Mouse (Mus musculus) T-cell, adult 2 months (primary cell): Measurements from ENCODE around the gene Ly75.

ENCODE experiments used
- DNase-seq: peaks from one replicate; pipeline ENCODE4 v3.0.0; 2022; ENCODE audit warnings: low spot score

Ly75 gene

DNA sequence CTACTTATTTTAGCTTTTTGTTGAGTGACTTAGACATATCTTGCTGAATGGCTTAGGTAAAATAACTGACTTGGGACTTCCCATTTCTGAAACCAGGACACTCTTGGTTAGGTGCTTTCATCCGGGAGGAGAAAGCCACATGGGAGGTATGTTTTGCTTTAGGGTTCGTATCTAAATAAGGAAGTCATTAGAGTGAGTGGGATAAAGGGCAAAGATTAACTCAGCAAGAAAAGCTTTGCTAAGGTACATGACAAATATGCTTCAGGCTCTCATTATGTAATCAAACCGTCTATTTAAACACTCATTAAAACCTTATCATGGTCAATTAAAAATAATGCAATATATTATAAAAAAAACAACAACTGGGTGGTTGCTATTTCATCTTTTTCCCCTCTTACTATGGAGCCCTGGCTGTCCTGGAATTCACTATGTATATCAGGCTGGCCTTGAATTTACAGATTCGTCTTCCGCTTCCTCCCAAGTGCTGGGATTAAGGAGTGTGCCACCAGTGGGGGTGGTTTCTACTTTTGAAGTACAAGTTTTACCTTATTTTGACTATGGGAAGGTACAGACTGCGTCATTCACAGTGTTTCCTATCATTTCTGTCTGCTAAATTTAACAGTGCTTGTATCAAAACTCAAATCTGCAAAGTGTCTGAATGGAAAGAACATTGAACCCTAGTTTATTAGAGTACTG, 60.9 kb downstream of the Ly75 start:
- no peak for DNase-seq

- no peak for DNase-seq
These were observed 79.3 kb downstream of the Ly75 start for GRCm38 (mm10) chr2:60303796-60304195.

- no peak for DNase-seq
These were observed 83.8 kb downstream of the Ly75 start for GRCm38 (mm10) chr2:60299323-60299722.

- DNase-seq: no peak
These were observed 84.8 kb downstream of the Ly75 start for GRCm38 (mm10) chr2:60298266-60298665.

- no peak for DNase-seq
These were observed 91.7 kb downstream of the Ly75 start for GRCm38 (mm10) chr2:60291381-60291780.

GRCm38 (mm10) chr2:60289451-60289850, 93.7 kb downstream of the Ly75 start:
- no peak for DNase-seq

- no peak for DNase-seq
These were observed 94.5 kb downstream of the Ly75 start for GRCm38 (mm10) chr2:60288606-60289005.

GRCm38 (mm10) chr2:60285107-60285617, 97.9 kb downstream of the Ly75 start:
- DNase-seq: no peak

- DNase-seq: no peak
These were observed 98.7 kb downstream of the Ly75 start, which contains the start of gene Cd302 for GRCm38 (mm10) chr2:60284467-60284821. Gene Cd302 (minus strand): TSS chr2:60284488.

DNA sequence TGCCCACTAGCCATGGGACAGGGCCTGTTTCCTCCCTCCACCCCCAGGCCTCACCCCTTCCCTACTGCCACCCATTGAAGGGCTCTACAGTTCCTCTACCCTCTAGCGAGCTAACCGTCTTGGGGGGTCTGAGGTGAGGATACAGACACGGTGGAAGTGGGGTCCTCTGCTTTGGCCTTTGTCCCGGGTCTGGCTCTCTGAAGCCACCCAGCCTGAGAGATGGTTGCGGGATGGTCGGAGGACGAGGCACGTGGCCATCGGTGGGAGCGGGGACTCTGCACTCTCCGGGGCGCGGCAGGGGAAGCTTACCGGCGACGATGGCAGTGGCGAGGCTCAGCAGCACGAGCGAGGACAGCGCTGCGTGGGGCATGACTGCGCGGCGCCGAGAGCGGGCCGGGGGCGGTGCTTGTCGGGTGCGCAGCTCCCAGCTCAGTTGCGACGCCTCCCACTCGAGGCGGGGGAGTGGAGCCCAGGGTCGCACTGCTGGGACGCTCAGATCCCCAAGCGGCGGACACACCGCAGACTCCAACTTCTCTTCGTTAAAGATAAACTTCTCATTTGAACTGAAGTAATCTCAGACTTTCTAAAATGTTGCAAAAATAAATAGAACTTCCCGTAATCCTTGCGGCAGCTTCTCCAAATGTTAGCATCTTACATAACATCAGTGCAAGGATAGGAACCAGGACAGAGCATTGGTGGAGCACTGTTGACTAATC, 99.2 kb downstream of the Ly75 start:
- peak; percentile 46 for DNase-seq

- no peak for DNase-seq
These were observed 99.8 kb downstream of the Ly75 start for GRCm38 (mm10) chr2:60283208-60283750.

DNA sequence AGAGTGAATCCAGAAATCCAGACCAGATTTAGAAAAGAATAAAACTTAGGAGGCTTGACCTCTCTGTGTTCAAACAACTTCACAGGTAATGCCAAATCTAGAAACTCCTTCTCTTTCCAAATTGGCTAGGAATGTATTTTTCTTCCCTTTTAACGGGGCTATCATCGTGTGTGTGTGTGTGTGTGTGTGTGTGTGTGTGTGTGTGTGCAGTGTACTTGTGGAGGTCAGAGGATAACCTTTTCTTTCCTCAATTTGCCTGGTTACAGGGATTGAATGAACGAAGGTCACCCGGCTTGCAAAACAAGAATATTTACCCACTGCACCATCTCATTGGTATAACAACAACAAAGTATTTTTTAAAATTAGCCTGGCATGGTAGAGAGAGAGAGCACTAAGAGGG, 100.5 kb downstream of the Ly75 start:
- no peak for DNase-seq

DNA sequence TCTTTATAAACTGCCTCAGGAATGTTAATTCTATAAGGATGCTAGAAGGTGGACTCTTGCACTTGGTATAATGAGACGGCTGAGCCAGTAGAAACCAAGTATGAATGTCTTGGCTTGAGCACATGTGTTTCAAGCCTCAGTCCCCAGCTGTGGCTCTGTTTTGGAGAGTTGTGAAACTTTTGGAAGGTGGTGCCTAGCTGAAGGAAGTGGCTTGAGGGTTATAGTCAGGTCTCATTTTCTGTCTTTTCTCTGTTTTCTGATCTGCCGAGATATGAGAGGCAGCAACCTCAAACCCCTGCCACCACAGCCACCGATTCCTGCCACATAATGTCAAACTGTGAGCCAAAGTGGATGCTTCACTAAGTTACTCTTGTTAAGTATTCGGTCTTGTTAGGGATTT, 104.5 kb downstream of the Ly75 start:
- peak; percentile 19 for DNase-seq

GRCm38 (mm10) chr2:60269856-60270479, 113.1 kb downstream of the Ly75 start:
- no peak for DNase-seq

DNA sequence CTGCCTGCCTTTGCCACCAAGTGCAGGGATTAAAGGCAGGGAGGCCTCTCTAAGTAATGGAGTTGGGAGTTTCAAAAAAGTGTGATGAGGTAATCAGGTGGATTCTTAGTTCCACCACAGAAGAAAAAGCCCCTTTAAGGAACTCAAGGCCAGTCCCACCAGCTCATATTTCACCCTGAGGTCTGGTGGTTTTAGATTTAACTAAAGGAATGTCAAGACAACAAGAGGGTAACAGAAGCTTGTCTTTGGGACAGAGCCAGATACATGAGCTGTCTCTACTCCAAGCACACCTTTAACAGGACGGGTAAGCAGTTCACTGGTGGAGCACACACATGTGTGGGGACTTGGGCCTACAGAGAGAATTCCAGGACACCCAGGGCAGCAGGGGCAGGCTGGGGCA, 115.5 kb downstream of the Ly75 start:
- no peak for DNase-seq

GRCm38 (mm10) chr2:60260621-60261350, 122.3 kb downstream of the Ly75 start:
- DNase-seq: no peak

DNA sequence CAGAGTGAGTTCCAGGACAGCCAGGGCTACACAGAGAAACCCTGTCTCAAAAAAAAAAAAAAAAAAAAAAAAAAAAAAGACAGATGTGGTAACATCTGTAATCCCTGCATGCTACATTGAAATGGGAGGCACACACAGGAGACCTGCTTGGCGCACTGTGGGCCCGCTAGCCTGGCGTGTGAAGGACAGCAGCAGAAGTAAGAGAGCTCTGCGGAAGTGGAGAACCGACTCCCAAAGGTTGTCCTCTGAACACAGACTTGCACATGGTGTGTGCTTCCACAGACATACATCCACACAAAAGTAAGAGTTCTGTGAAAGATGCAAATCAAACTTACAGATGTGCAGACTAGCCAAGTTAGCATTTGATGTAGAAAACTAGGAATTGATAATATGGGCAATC, 123.9 kb downstream of the Ly75 start:
- DNase-seq: no peak

- no peak for DNase-seq
These were observed 126.4 kb downstream of the Ly75 start for GRCm38 (mm10) chr2:60256751-60257150.

- no peak for DNase-seq
These were observed 129.6 kb downstream of the Ly75 start for GRCm38 (mm10) chr2:60253506-60253905.

- no peak for DNase-seq
These were observed 130.3 kb downstream of the Ly75 start for GRCm38 (mm10) chr2:60252782-60253181.
